Mouse (Mus musculus): ENCODE measurements around the gene Fcrl1. TPM values are rescaled to one million over a fixed set of nuclear protein-coding genes. Genes with fewer than 3 reads are reported as not detected.
"Not testable (repeated sequence)": the region's sequence is repeated elsewhere in the genome, so short reads cannot be mapped to it uniquely, and the experiment has no call there.

The Fcrl1 gene
- total RNA-seq (2022) = under 1 TPM in 3 of 4 experiments, not detected in 1; 0.25 to 0.86 (median 0.45) TPM

DNA sequence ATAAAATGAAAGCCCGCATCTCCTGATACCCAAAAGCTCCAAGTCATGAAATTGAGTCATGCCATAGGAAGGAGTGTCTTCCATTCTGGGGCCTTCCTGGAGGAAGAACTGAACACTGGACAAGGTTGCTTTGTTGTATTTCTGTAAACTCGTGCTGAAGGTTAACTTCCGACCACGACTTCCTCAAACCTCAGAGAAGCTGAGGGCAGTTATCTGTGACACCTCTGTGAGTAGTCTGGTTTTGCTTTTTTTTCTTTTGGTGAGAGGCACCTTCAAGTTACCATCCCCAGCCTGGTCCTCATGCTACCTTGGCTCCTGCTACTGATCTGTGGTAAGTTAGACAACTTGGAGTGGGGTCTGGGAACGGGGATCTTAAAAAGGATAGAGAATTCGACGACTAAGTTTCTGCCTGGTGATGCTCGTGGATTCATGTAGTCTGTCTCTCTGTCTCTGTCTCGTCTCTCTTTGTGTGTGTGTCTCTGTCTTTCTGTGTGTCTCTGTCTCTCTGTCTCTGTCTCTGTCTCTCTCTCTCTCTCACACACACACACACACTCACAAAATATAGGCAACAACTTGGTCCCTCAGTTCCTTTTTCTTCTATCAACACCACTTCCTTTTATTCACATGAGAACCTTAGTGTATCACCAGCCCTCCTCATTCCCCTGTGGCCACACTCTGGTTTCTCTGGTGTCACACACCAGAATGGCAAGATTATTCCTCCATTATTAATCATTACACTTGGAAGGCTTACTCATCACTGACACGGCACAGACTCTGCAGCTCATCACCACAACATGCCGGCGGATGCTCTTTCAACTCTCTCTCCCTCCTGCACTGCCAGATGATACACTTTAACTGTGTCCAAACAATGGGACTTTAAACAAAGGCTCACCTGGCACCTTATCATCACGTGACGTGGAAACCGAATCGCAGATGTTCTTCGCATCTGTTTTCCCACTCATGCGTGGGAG, at the start of gene Fcrl1:
TSS of gene Fcrl1 (plus strand) at position 193 of the 971 bp plus-strand sequence.
- DNase-seq (ENCODE audit: low spot score in 2 of 2) = no peak

DNA sequence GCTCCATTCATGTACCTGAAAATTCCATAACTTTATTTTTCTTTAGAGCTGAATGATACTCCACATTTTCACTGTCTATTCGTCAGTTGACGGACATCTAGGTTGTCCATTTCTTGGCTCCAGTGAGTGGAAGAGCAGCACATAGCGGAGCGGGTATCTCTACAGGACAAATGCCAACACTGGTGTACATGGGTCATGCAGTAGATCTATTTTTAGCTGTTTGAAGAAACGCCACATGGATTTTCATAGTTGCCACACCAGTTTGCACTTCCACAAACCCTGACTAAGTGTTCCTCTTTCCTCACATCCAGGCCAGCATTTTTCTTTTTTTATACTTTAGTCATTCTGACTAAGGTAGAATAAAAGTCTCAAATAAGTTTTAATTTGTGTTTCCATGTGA, 38.3 kb upstream of the Fcrl1 start:
- no peak for DNase-seq (ENCODE audit: low spot score in 2 of 2)

DNA sequence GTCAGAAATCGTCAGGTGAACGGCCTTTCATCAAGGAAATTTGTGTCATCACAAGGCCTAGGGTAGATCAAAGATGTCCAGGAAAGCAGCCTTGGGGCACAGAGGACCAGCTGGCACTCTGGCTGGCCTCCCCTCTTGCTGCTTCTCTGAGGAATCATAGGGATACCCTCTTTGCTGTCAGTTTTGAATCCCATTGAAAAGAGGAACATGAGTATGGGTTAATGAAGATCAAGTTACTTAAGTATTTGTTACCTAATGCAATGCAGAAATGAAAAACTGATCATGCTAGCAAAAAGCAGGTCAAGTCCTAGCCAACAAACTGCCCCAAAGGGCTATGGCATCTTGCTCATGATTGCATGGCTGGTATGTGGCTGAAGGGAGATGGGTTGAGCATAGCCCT, 25.2 kb upstream of the Fcrl1 start:
- not testable (repeated sequence) for DNase-seq (ENCODE audit: low spot score in 2 of 2)

DNA sequence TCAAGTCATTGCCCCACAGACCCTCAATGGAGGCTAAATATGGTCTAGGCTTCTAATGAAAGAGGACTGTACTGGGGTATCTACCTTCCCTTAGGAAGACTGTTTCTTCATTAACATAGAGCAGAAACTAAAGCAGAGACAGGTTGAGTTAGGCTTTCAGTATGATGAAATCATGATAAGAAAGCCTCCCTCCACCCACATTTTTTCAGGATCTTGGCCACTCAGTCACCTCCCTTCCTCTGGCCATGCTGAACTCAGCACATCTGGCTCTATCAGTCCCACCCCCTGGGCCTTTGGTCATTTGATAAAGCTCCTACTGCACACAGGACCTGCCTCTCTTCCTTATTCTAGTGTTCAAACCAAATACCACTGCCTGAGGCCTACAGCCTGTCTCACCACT, 18.6 kb upstream of the Fcrl1 start, which contains the start of gene Cd5l:
TSS of gene Cd5l (plus strand) at position 301 of the 400 bp plus-strand sequence.
- DNase-seq (ENCODE audit: low spot score in 2 of 2) = no peak

DNA sequence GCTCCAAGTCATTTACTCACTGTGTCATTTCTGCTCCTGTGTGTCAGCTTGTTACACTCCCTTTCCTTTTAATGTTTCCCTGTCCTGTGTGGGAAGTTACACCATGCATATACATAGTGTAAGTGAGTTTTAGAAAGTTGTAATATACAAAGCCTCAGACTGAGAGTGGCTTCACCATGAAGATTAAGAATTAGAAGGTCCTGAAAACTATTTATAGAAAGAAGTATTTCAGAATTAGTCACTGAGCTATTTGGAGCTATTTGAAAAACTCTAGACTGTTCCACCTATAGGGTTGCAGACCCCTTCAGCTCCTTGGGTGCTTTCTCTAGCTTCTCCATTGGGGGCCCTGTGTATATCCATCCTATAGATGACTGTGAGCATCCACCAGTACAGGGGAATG, 17.0 kb upstream of the Fcrl1 start:
- DNase-seq (ENCODE audit: low spot score in 2 of 2) = no peak

DNA sequence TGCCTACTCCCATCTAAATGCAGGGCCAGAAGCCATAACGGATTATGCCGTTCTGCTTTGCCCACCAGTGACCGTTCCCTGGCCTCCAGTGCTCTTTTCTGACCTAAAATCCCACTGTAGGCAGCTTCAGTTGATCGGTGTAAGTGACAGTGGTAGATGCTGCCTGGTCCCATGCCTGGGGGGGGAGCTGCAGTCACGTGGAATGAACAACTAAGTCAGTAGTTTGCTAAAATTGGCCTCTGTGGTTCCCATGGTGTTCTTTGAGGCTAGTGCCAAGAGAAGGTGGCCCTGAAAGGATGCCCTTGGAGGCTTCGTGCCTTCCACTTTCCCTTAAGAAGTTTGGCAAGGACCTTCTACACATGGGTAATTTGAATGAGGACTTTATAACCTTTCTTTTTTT, 15.7 kb upstream of the Fcrl1 start:
- DNase-seq (ENCODE audit: low spot score in 2 of 2) = no peak

DNA sequence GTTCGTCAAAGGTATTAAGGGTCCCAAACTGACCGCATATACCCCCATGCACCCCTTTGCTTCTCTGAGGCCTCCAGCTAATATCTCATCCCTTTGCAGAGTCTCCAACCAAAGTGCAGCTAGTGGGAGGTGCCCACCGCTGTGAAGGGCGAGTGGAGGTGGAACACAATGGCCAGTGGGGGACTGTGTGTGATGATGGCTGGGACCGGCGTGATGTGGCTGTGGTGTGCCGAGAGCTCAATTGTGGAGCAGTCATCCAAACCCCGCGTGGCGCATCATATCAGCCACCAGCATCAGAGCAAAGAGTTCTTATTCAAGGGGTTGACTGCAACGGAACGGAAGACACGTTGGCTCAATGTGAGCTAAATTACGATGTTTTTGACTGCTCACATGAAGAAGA, 10.5 kb upstream of the Fcrl1 start:
- no peak for DNase-seq (ENCODE audit: low spot score in 2 of 2)

DNA sequence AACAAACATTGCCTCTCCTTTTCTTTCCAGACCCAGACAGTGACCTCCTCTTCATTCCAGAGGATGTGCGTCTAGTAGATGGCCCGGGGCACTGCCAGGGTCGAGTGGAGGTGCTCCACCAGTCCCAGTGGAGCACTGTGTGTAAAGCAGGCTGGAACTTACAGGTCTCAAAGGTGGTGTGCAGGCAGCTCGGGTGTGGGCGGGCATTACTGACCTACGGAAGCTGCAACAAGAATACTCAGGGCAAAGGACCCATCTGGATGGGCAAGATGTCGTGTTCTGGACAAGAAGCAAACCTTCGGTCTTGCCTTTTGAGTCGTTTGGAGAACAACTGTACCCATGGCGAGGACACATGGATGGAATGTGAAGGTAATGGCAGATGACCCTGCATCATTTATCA, 8.7 kb upstream of the Fcrl1 start:
- no peak for DNase-seq (ENCODE audit: low spot score in 2 of 2)

DNA sequence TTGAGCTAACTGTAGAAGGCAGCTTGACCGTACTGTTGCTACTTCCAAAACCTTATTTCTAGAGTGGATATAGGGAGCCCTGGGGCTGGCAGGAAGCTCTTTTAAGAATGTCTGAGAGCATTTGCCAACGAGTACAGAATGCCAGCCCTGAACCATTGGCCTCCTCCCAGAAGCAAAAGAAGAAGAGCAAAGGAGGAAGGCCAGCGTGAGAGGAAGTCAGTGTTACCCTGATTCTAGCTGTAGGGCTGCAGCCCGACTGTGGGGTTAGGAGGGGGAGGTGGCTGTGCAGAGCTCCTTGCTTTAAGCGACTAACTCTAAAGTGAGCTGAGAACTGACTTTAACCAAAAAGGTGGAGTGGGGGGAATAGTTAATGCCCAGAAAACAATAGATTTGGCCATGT, 7.0 kb upstream of the Fcrl1 start:
- DNase-seq (ENCODE audit: low spot score in 2 of 2) = no peak

DNA sequence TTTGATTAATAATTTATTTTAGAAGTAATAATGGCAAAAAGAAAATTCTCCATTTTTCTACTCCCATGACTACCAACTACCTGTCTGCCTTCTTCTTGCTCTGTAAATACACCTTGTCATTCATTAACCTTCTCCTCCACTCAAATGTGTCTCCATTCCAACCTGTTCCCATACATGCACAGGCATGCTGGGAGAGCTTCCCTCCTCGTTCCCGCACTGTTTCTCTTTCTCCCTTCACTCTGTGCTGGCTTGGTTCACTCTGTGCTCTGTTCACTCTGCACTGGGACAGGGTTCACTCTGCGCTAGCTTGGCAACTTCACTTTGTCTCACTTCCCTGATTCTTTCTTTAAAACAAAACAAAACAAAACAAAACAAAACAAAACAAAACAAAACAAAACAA, 1.0 kb downstream of the Fcrl1 start:
- no peak for DNase-seq (ENCODE audit: low spot score in 2 of 2)

DNA sequence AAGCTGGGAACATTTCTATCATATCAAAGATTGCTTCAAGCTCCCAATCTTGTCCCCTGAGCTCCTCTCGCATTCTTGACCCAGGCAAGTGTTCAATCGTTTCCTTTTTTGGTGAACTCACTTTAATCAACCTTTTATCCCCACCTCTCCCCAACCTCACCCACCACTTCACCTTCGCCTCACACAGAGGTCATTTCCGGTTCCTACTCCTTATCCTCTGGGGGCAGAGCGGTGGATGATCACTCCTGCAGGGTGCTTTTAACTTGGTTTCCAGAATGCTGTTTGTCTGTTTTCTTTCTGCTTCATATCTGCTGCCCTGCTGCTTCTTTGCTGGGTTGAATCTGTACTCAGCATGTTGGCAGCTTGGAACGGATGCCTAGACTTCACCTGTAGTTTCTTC, 1.5 kb downstream of the Fcrl1 start:
- no peak for DNase-seq (ENCODE audit: low spot score in 2 of 2)

DNA sequence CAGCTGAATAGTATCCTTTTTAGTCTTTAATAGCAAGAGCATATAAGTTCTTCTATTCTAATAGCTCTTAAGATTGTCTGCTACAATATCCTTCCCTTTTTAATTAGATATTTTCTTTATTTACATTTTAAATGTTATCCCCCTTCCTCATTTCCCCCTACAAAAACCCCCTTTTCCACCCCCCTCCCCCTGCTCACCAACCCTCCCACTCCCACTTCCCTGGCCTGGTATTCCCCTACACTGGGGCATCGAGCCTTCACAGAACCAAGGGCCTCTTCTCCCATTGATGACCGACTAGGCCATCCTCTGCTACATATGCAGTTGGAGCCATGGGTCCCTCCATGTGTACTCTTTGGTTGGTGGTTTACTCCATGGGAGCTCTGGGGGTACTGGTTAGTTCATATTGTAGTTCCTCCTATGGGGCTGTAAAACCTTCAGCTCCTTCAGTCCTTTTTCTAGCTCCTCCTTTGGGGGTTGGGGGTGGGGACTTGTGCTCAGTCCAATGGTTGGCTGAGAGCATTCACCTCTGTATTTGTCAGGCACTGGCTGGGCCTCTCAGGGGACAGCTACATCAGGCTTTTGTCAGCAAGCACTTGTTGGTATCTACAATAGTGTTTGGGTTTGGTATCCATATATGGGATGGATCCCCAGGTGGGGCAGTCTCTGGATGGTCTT, 3.6 kb downstream of the Fcrl1 start:
- DNase-seq (ENCODE audit: low spot score in 2 of 2) = not testable (repeated sequence)

DNA sequence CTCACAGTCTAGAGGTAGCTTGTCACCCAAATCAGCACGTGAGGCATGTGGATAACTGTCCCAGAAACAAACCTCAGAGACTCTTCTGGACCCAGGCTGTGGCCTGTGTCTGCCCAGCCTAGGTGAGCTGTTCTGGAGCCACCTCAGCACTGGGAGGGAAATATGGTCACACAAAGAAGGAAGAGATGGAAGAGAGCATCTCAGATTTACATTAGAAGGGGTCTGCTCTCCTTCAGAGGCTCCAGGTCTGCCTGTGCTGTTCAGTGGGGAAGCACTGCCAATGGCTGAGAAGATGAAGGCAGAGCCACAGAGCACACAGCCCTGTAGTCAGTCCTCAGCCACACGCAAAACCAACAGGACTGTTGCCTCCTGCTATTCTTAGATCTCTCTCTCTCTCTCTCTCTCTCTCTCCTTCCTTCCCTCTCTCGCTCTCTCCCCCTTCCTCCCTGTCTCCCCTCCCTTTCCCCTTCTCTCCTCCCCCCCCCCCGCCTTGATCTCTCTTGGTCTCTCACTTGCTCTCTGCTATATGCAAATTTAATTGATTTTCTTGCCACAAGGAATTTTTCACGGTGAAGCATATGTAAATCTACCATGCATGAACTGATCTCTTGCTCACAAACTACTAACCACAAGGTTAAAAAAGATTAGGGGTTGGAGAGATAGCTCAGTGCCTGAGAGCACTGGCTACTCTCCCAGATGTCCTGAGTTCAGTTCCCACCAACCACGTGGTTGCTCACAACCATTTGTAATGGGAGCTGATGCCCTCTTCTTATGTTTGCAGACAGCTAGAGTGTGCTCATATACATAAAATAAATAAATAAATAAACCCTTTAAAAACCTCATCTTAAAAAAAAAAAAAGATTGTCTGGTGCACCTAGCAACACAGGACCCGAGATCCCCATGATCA, 5.9 kb downstream of the Fcrl1 start:
- DNase-seq (ENCODE audit: low spot score in 2 of 2) = no peak

DNA sequence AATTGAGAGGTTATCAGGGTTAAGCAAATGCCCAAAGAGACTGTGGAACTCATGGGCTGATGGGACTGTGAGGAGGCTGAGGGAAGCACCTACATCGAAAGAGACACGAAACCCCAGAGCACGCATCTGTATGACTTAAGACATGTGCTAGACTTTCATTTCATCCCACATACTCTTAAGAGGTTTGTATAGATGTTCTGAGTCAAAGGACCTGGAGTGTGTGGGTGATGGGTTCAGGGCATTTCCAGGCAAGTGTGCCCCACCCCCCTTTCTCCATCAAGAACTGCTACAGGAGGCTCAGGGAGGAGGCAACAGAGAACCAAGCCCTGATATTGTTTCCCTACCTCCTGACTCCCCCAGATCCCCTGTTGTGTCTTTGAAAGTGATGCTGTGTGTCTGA, 7.1 kb downstream of the Fcrl1 start:
- no peak for DNase-seq (ENCODE audit: low spot score in 2 of 2)

DNA sequence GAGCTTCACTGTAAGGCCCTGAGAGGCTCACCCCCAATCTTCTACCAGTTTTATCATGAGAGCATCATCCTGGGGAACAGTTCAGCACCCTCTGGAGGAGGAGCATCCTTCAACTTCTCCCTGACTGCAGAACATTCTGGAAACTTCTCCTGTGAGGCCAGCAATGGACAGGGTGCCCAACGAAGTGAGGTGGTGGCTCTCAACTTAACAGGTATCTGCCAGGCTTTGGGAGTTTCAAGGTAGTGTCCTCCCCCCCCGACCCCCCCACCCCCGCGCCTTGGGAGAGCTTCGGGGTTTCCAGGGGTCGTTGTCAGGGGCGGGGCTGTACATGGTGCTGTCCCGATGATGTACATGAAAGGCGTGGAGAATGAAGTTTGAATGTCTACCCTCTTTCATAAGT, 8.9 kb downstream of the Fcrl1 start:
- DNase-seq (ENCODE audit: low spot score in 2 of 2) = no peak

DNA sequence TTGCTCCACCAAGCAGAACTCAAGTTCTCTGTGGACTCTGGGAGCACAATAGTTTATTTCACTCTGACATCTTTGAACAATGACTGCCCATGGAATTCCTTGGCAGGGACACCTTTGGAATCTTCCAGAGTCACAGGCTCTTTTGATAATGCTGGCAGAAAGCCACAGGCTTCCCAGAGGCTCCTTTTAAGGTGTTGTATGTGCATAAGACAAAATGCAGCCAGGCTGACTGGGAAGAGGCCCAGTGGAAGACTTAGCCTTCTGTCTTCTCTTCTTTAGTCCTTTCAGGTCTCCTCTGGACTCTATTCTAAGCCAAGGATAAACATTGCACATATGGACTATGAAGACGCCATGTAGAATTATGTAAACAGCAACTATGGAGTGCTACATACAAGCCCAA, 14.7 kb downstream of the Fcrl1 start:
- DNase-seq (ENCODE audit: low spot score in 2 of 2) = no peak

DNA sequence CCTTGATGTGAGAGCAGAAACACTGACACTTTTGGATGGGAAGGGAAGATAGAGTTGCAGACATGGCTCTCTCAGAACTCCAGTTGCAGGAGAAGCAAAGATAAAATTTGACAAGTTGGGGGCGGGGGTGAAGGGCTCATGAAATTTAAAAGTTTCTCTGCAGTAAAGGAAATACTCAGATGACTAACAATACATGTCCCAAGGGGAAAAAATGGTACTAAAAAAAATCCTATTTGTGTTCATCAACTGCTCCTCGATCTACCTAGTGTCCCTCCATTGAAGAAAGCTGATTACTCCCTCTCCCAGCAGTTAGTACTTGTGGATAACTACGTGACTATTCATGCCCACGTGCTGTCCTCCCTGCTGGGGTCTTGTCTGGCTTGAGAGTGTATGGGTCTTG, 22.6 kb downstream of the Fcrl1 start:
- DNase-seq (ENCODE audit: low spot score in 2 of 2) = no peak

DNA sequence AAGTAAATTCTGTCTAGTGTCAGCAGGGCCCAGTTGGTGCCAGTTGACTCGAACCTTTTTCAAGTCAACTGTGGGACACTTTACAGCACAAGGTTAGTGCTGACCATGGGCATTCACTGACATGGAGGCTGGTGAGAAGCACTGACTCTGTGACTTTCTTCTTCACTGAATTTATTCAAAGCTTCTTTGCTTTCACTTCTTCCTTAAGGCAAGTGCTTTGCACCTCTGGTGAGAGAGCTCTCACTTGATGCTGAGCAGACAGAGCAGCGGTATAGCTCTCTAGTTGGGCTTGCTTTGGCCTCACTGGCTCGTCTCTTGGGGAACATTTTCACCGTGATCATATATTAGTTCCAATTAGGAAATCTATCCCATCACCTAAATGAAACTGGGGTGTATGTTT, 23.7 kb downstream of the Fcrl1 start:
- no peak for DNase-seq (ENCODE audit: low spot score in 2 of 2)

DNA sequence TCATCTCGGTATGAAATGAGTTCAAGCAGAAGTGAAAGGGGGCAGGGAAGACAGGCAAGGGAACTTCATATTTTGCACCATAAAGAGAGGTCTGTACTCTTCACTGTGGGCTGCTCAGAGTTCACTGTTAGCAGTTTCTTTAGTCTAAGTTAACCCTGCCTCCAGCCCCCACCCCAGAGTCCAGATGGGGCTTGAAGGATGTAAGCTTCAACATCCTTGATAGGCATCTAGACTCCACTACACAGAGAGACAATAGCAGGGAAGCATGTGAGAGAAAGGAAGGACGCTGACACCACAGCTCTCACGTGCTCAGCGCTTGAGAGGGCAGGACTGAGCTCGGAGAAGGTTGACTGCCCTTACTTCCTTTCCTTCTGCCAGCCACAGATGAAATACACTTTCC, 25.1 kb downstream of the Fcrl1 start:
- DNase-seq (ENCODE audit: low spot score in 2 of 2) = no peak

DNA sequence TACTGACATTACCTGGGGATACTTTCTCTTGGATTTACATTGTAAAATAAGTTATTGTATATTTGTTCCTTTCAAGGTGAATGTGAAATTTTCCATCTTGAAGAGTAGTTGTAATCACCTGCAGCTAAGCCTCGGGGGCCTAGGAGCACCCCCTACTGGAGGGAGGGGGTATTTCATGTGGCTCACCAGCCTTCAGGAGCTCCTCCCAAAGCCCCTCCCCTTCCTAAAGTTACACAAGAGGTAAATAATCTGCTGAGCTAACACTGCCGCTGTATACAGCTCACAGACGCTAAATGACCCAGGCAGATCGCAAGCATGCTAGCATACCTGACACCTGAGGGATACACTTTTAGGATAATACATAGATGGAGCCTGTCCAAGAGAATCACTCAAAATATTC, 32.0 kb downstream of the Fcrl1 start:
- DNase-seq (ENCODE audit: low spot score in 2 of 2) = no peak

DNA sequence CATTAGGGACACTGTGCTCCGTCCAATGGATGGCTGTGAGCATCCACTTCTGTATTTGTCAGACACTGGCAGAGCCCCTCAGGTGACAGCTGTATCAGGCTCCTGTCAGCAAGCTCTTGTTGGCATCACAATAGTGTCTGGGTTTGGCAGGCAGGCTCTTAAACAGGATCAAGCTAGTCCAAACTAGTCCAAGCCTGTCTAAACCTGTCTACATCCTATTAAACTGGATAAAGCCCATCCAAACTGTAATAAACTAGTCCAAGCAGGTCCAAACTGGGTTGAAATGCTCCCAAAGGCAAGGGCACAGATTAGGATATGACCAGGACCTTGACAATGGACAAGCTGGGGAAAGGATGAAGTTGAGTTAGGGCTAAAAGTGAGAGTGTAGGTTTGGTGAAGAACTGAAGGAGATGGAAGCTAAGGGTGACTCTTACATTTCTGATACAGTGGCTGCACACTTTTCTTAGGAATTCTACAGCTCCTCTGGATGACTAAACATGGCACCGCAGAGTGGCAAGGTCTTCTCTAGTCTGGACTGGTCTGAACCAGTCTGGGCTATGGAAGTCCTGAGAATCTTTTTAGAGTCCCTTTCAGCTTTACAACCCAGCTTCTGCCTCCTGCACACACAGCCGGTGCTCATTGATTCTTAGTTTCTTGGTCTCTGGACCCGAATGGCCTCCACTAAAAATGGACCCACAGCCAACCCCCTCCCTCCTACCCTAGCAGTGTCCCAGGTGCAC, 33.2 kb downstream of the Fcrl1 start:
- DNase-seq (ENCODE audit: low spot score in 2 of 2) = no peak
